Mouse (Mus musculus) gastrocnemius, postnatal 36 days (tissue): ENCODE measurements at regions not wholly inside any gene's neighbourhood (a gene's known extent, or its start where the extent isn't known, plus 50 kb on each side); places are given as distances from the start of the nearest gene placed in this dataset.

Experiments used
- DNase-seq, 2 experiments: peaks; one replicate each; pipeline ENCODE4 v3.0.0; 2022
- intact Hi-C: fragments of 180-260 bp; cut with DNase I; formaldehyde crosslinking; loops from one replicate; pipeline ENCODE4 v1.15.1; 2025

DNA sequence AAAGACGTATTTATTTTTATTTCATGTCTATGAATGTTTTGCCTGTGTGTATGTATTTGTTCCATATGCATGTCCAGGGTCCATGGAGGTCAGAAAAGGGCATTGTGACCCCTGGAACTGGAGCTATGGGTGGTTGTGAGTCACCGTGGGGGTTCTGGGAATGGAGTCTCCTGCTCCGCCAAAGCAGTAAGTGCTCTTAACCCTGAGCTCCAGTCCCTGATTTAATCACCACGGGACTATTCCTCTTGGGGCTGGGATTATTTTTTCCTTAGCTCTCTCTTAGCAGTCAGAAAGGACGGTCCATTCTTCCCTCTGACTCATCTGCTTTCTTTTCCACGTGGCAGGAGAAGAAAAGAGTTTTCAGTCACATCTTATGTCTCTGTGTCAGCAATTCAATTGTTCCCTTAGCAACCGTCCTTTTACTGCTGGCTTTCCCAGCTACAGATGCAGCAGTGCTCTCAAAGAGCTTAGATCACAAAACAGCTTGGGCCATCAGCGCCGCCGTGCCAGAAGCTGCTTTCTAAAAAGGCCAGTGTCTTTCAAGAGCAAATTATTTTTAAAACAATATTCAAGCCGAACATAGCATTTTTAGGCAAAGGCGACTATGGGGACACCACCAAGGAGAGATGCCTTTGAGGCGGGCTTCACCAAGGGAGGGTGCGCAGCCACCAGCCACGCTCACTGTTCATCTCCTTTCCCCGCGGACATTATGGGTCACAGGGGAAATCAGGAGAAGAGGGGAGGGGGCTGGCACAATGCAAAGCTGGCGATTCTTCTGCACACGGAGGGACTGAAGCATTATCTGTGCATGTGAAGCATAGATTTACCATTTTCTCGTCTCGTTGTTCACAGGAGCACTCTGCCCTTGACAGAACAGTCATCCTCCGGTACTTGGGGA is 110.8 kb downstream of the Map3k7 start:
- DNase-seq, result no peak
- intact Hi-C loops, result no loop called here

DNA sequence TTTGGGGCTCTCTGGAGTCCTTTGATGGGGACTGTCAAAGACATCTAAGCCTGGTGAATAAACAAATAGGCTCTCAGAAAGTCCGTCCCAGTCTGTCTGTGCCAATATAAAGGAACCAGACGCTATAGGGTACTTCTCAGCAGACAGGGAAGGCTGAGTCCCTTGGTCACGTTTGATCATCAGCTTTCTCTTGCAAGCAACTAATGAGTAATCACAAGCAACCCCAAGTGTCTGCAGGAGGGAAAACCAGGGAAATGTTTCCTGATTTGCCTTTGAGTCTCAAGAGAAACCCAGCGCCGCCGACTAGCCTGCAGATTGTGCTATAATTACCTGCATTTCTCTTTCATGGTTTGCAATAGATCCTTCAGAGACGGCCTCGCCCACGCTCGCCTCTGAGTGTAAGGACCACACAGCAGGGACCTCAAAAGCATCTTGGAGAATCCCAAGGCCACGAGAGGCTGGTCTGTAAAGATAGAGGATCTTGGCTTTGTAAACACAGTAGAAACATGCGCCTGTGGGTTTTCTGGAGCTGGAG is 112.6 kb downstream of the Map3k7 start:
- no peak for DNase-seq
- intact Hi-C loops, result no loop called here

DNA sequence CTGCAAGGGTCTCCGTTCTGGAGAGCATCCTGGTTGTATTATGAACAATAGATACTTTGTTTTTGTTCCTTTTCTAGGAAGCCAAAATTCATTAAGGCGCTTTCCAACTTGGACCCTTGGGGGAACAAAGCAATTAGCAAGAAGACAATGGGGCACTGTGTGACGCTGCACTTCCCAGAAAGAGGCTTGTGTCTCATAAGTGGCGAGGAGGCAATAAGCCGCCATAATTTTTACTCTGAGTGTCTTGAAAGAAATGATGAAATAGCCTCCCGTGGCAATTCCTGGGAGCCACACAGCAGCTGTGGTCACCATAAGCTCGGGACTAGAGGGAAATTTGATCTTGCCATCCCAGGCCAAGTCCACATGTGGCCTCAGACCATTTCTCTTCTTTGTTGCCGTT is 119.6 kb downstream of the Map3k7 start:
- DNase-seq, result no peak
- intact Hi-C loops, result no loop called here

DNA sequence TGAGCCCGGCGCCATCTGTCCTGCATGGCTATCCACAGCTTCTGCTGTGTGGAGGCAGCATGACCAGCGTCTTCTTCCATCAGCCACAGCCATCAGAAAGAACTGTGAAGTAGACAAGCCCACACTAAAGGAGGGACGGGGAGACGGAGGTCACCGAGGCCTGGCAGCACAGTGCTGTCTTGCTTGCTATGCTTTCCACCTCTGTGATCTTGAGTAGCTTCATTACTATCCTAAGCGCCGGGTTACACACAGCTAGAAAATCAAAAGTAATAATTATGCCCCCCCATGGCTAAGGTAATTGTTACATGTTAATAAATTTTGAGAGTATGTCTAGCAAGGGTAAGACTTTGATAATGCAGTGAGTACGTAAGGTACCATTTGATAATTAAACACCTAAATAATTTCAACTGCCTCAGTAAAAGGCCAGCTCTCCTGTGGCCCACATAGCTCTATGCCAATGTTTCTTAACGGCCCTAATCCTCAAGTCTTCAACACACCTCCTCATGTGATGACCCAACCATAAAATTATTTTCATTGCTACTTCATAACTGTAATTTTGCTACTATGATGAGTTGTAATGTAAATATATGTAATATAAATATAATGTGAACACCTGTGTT is 120.5 kb downstream of the Map3k7 start:
- intact Hi-C loops, result no loop called here
- DNase-seq, result no peak

DNA sequence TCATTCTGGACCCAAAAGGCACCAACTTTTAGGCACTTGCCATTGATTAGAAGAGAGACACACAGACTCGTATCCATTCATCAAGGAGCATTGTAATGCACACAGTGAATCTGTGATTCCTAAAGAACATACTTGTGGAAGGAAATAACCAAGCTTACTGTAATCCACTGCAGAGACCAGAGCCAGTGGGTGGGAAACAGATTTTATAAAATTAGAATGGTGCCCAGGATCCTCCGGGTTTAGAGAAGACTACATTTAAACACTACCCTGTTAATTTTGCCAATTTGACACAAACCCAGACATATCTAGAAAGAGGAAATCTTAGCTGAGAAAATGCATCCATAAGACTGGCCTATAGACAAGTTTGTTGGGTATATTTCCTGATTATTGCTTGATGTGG is 121.1 kb downstream of the Map3k7 start:
- intact Hi-C loops, result no loop called here
- no peak for DNase-seq

DNA sequence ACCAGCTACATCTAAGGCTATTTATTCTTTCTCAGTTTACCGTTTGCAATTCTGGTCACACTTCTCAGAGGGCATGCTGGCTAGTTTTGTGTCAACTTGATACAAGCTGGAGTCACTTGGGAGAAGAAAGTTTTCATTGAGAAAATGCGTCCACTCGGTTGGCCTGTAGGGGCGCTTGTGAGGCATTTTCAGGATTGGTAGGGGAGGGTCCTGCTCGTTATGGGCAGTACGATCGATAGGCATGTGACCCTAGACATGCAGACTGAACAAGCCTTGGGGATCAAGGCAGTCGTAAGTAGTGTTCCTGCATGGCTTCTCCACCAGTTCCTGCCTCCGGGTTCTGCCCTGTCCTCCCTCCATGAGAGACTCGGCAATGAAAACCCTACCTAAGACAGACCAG is 127.2 kb downstream of the Map3k7 start:
- no peak for DNase-seq
- intact Hi-C loops, result no loop called here

DNA sequence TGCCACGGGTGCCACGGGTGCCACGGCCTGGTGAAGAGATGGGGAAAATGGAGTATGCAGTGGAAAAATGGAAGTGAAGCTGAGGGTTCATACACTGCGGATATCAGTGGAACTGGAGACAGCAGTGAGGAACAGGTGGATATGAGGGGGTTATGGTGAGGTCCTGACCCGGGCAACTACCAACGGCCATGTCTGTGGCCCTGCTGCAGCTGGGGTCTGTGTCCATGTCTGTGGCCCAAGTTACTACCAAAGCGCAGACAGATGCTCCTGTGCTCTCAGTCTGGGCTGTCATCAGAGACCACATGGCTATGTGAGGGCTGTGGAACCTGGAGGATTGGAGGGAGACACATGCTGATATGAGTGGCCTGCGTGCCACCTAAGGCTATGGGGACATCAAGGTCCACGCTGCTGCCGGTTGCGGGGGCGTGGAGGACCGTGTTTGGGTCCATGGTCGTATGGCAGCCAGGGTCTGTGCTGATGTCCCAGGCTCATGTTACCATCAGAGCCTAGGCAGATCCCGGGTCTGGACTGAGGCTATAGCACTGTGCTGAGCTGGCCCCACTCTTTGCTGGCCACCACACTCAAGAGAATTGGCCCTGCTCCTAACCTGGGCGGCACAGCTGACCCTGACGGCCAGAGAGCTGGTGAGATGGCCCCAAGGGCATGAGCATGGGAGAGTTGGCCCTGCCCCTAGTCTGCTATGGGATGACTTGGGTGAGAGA is 128.6 kb downstream of the Map3k7 start:
- intact Hi-C loops, result no loop called here
- DNase-seq, result no peak

DNA sequence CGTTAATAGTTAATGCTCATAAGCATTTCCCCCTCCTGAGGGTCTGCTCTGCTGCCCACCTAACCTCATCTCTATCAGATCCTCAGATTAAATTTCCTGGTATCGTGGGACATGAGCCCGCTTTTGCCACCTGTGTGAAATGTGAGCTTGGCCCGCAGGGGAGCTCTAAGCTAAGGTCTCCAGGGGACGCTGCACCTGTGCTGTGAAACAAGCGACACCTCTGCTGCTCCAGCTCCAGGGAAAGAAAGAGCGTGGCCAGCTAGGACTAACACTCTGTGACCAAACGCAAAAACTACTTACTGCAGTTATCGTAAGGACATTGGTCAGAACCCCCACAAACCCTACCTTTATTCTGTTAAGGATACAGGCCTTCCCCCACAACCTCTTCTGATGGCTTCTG is 134.3 kb downstream of the Map3k7 start:
- intact Hi-C loops, result no loop called here

DNA sequence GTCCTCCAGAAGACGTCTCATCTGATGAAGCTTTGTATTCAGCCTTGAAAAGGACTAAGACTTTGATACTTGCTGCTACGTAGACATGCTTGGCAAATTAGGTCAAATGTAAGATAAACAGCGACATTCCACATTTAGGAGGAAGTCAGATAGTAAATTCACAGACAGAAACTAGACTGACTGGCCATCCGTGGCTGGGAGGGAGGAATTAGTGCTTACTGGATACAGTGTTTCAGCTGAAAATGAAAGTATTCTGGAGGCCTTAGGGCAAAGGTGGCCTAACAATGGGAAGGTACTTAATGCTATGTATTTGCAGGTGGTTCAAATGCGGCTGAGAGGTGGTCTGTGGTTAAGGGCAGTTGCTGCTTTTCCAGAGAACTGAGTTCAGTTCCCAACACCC is 137.1 kb downstream of the Map3k7 start:
- DNase-seq, result no peak
- intact Hi-C loops, result no loop called here

More for the DNA sequence above, 134.3 kb downstream of the Map3k7 start:
- no peak for DNase-seq

DNA sequence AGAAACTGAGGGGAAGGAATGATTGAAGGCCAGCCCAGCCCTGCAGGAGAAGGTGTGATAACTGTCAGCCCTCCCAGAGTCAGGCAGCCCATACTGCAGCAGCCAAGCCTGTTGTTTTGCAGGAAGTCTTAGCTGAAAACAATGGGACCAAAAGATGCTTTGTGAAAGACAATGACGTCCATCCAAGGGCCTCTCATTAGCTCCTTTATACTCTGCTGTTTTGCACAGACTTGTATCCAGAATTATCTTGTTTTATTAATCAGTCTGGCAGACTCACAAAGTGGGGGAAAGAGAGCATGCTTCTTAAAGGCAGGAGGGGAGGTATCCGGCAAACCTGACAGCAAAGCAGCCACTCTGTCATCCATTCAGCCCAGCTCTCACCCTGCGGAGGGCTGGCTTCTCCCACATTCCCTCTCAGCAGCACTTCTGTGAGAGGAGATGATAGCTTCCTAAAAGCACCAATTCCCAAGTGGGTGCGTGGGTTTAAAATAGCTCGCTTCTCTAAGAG is 131.9 kb upstream of the Bach2 start:
- DNase-seq, result no peak
- intact Hi-C loops, result no loop called here

DNA sequence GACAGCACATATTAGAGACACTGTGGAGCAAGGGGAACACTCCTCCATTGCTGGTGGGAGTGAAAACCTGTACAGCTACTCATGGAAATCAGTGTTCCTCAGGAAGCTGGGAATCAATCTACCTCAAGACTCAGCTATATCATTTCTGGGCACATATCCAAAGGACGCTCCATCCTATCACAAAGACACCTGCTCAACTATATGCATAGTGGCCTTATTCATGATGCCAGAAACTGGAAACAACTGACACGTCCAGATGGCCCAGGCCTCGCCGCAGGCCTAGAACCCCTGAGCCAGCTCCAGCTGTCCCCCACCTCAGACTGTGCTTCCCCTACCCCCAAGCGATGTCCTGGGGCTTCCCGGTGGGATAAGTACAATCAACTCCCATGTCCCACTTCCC is 116.3 kb upstream of the Bach2 start:
- intact Hi-C loops, result no loop called here
- no peak for DNase-seq

DNA sequence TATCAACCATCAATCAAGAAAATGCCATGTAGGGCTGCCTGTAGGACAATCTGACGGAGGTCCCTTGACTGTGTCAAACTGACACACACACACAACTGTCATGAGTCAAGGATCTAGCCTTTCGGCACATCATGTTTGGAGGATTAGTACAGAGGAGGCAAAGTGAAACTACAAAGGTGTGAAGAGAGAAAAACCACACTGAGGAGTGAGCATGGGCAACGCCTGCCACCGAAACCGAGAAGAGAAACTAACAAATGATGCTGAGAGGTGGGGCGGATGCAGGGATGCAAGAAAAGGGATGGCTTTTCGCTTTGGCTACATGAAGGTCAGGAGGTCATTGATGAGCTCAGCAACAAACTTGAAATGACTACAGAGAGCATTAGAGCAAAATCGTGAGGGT is 111.8 kb upstream of the Bach2 start:
- no peak for DNase-seq
- intact Hi-C loops, result no loop called here

DNA sequence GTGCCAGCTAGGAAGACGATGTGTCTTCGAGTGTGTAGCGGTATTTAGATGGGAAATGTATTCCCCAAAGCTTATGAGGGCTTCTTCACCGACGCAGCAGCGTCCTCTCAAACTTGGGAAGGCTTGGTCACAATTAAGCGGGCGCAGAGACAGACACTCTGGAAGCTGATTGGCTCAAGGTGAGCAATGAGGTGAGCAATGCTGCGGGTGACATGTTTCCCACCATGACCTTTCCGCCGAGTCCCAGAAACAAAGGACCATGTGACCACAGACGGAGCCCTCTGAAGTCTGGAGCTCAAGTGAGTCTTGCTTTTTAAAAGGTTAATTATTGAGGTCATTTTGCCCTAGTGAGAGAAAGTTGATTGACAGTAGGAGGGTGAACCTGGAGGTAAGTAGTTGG is 108.0 kb upstream of the Bach2 start:
- intact Hi-C loops, result no loop called here
- DNase-seq, result no peak

DNA sequence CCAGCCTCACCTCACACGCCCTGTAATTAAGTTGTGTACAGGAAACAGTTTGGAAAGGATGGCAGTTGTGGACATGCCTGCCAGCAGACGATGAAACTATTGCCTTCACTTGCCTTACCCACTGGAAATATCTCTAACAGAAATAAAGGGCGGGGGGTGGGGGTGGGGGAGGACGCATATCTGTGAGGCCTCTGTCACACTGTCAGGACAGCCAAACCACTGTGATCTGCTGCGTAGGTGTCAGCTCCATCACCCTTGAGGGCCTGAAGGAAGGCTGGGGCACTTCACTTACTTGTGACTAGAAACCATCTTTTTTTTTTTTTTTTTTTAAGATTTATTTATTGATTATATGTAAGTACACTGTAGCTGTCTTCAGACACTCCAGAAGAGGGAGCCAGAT is 106.8 kb upstream of the Bach2 start:
- intact Hi-C loops, result no loop called here
- no peak for DNase-seq

DNA sequence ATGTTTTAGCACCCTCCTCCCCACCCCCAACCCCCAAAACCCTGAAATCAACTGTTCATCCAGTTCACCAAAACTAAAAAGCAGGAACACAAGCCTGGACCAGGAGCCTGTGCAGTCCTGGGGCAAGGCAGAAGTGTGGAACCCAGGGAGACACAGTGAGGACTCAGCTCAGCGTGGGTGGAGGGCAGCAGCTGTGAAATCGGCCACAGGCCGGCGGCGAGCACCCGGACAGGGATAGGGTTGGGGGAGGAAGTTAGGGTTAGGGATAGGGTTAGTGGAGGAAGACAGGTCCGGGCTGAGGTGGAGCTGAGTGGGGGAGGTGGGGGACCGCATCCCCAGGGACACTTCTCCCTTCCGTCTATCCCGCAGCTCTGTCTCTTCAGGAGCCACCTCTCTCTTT is 102.5 kb upstream of the Bach2 start:
- DNase-seq, result no peak
- intact Hi-C loops, result no loop called here

DNA sequence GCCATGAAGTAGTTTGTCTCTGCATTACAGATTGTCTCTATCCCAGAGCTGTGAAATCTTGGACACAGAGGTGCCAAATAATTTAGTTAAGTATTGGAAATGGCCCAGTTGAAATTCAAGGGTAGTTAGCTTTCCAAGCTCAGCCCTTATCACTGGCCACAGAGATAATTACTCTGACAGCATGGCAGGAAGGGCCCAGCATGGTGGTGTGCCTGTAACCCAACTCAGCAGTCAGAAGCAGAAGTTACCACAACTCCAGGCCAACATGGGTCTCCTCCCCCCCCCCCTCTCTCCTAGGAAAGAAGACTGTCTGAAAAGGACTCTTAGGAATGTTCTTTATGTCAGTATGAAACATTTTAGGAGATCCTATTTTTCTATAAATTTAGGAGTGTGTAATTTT is 101.4 kb upstream of the Bach2 start:
- no peak for DNase-seq
- intact Hi-C loops, result no loop called here

DNA sequence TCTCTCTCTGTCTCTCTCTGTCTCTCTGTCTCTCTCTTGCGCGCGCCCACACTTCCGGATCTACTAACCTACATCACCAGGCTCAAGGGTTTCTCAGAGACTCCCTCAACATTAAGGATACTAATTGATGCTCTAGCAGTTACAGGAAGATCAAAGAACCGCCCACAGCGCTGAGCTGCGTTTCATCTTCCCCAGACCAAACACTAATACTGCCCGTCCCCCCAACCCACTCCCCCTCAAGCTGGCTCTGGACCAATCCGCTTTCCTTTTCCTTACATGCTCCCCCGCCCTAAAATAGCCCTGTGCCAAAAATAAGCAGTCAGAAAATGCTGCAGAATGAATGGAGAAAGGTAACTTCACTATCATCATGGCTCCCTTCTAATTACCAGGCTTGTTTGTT is 100.6 kb upstream of the Bach2 start:
- intact Hi-C loops, result no loop called here
- DNase-seq, result no peak

DNA sequence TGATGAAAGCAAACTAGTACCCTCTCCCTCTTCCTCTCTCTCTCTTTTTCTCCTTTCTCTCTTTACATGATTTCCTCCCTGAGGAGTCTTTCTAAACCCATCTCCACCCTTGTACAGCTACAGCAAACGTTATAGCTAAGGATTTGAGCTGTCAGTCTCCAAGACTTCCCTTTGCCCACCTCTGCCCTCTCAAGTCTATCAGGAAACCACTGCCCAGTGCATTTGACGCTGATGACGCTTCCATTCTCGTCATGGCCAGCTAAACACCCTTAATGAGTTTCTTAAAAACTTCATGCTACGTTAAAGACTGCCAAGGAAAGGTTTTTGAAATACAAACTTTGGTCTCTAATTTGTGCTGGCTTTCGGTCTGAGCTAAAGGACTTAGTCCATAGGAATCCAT is 99.0 kb upstream of the Bach2 start:
- intact Hi-C loops, result no loop called here
- no peak for DNase-seq

DNA sequence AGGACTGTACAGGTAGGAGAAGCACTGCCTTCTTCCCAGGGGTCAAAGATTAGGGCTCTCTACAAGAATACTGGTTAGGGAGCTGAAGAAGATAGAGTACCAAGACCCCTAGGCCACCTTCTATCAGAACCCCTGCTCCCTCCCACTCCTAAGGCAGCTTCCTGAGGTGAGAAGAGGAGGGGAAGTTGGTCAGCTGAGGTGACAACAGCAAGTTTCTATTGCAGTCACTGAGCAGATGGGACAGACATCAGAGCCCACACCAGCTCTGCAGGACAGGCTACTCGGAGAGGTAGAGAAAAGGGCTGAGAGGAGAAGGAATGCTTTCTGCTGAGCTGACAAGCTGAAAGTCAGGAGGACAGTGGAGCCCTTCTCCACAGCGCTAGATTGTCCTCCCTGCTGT is 98.5 kb upstream of the Bach2 start:
- intact Hi-C loops, result no loop called here
- DNase-seq, result no peak

DNA sequence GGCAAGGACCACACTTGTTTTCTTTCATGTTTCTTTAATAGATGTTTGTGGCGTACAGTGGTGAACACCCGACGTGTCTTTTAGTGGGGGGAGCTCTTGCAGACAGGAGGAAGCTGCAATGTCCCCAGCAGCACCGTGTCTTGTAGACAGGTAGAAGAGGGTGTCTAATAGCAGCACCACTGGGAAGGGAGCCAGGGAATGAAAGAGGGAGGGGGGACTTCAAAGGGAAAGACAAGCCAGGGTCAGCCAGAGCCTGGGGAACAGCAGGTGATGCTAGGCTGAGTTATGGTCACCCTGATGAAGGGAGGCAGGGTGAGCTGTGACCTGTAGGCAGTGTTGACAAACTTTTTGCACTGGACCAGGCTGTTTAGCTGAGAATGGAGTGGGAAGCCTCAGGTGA is 96.4 kb upstream of the Bach2 start:
- DNase-seq, result no peak
- intact Hi-C loops, result no loop called here

DNA sequence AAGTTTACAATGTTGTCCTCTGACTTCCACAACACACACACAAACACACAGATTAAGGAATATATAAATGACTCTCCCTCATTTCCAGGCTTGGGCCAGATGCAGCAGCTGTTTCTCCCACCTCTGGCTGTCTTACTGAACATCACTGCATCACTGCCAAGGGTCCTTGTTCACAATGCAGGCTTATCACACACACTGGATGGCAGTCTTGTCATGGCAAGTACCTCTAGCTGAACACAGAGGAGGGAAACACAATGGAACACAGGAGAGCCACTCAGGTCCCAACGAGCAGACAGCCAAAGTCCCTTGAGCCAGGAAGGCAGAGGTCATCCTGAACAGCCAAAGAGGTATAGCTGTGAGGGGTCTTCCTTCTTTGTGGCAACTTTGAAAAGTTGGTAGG is 91.5 kb upstream of the Bach2 start:
- DNase-seq, result no peak
- intact Hi-C loops, result no loop called here
